Mouse (Mus musculus) small intestine, adult 2 months (tissue): ENCODE measurements around the gene Krt16. TPM values are rescaled to one million over a fixed set of nuclear protein-coding genes. Genes with fewer than 3 reads are reported as not detected.
"Not testable (repeated sequence)": the region's sequence is repeated elsewhere in the genome, so short reads cannot be mapped to it uniquely, and the experiment has no call there.

Source experiments
- H3K27ac ChIP-seq: fragments of 200-500 bp; 2 replicates; pipeline ENCODE4 v1.5.1; 2012; ENCODE audit warnings: low read depth, low read length, control low read depth, inconsistent platforms; ENCODE audit not compliant: insufficient read depth
- H3K27me3 ChIP-seq: fragments of 200-500 bp; 2 replicates; pipeline ENCODE4 v1.6.1; 2012; ENCODE audit warnings: mild to moderate bottlenecking, moderate library complexity, low read length, inconsistent platforms; ENCODE audit not compliant: control insufficient read depth, insufficient read depth
- H3K36me3 ChIP-seq: fragments of 200-500 bp; 2 replicates; pipeline ENCODE4 v1.6.1; 2012; ENCODE audit warnings: mild to moderate bottlenecking, low read length, control low read depth, inconsistent platforms; ENCODE audit not compliant: control insufficient read depth, insufficient read depth
- H3K4me1 ChIP-seq: fragments of 200-500 bp; 2 replicates; pipeline ENCODE4 v1.6.1; 2012; ENCODE audit warnings: low read length, inconsistent platforms, mixed read lengths; ENCODE audit not compliant: control insufficient read depth, insufficient read depth, insufficient read length
- H3K4me3 ChIP-seq: fragments of 200-500 bp; 2 replicates; pipeline ENCODE4 v1.5.1; 2012; ENCODE audit warnings: low read depth, mild to moderate bottlenecking, control low read depth, inconsistent platforms, low read length, moderate library complexity
- CTCF ChIP-seq: fragments of 200-500 bp; IDR thresholded peaks from 2 replicates; pipeline ENCODE4 v1.5.1; 2012; ENCODE audit warnings: low read depth, mild to moderate bottlenecking, control low read depth, inconsistent platforms, low read length, moderate library complexity, mixed read lengths; ENCODE audit not compliant: insufficient replicate concordance, insufficient read length; ENCODE audit errors: extremely low read depth
- POLR2A ChIP-seq: fragments of 200-500 bp; IDR thresholded peaks from 2 replicates; pipeline ENCODE4 v1.6.1; 2012; ENCODE audit warnings: low read depth, mild to moderate bottlenecking, control low read depth, inconsistent platforms, low read length, moderate library complexity
- WGBS: fragments of 180-500 bp; shearing (Covaris S2); methylation state at CpG from one replicate; pipeline ENCODE4 v1.1.7; 2018; 5-methylcytosine and 5-hydroxymethylcytosine counted together
- polyA plus RNA-seq: library from polyadenylated mRNA; depleted of rRNA; stranded (reverse); fragments of >200 nt; gene quantifications from 2 replicates; pipeline ENCODE4 v1.2.3, GENCODE M21; 2012

Gene Krt16
- polyA plus RNA-seq, 1 experiment = not detected

GRCm38 (mm10) chr11:100254360-100255090, 5.8 kb upstream of the Krt16 start:
- Histone ChIP-seq H3K4me1 (no peaks in the 10 kb centered on the region), H3K27me3 (no peaks in the 10 kb centered on the region), H3K36me3 (no peaks in the 10 kb centered on the region), H3K4me3 (no peak overlapping the region), H3K27ac (no peak overlapping the region)
- no peak for TF ChIP-seq POLR2A
- TF ChIP-seq CTCF = no peak
- WGBS = 50% methylated on average over 5 of the region's 5 CpGs

- WGBS = 63% methylated on average over 7 of the region's 7 CpGs
- not testable (repeated sequence) for H3K27ac ChIP-seq, H3K4me1 ChIP-seq, H3K4me3 ChIP-seq, H3K27me3 ChIP-seq, H3K36me3 ChIP-seq
These were observed 2.2 kb downstream of the Krt16 start for GRCm38 (mm10) chr11:100246471-100246870.

- not testable (repeated sequence) for H3K4me3 ChIP-seq, H3K36me3 ChIP-seq, H3K27me3 ChIP-seq, H3K27ac ChIP-seq, H3K4me1 ChIP-seq
- 97% methylated on average over 4 of the region's 4 CpGs for WGBS
These were observed 8.4 kb downstream of the Krt16 start for GRCm38 (mm10) chr11:100240272-100240671.

- no peaks in the 10 kb centered on the region for H3K4me1 ChIP-seq
- no peak overlapping the region for H3K27ac ChIP-seq
- no peak for TF ChIP-seq CTCF
- TF ChIP-seq POLR2A = no peak
- no peak overlapping the region for H3K4me3 ChIP-seq
- 27% methylated on average over 8 of the region's 8 CpGs for WGBS
- H3K27me3 ChIP-seq = no peaks in the 10 kb centered on the region
- H3K36me3 ChIP-seq = no peaks in the 10 kb centered on the region
These were observed 27.0 kb downstream of the Krt16 start for GRCm38 (mm10) chr11:100221741-100222140.

- WGBS = 72% methylated on average over 4 of the region's 4 CpGs
- TF ChIP-seq POLR2A (no peak), CTCF (no peak)
- H3K27me3 ChIP-seq = no peaks in the 10 kb centered on the region
These were observed 29.4 kb downstream of the Krt16 start for GRCm38 (mm10) chr11:100219304-100219703.

GRCm38 (mm10) chr11:100208542-100208941, 40.2 kb downstream of the Krt16 start:
- no peak overlapping the region for H3K27ac ChIP-seq
- no peak overlapping the region for H3K4me3 ChIP-seq
- no peak for TF ChIP-seq CTCF
- no peak for TF ChIP-seq POLR2A
- no peaks in the 10 kb centered on the region for H3K36me3 ChIP-seq
- peaks cover 5% of the 10 kb centered on the region; the same call in 1 of the 2 replicates for H3K27me3 ChIP-seq
- WGBS = 40% methylated on average over 6 of the region's 6 CpGs
- peaks cover 5% of the 10 kb centered on the region; the same call in 1 of the 2 replicates for H3K4me1 ChIP-seq

More at GRCm38 (mm10) chr11:100219304-100219703, 29.4 kb downstream of the Krt16 start:
- H3K4me1 ChIP-seq = no peaks in the 10 kb centered on the region
- H3K27ac ChIP-seq = no peak overlapping the region
- H3K4me3 ChIP-seq = no peak overlapping the region
- no peaks in the 10 kb centered on the region for H3K36me3 ChIP-seq

- WGBS = 84% methylated on average over 8 of the region's 8 CpGs
- TF ChIP-seq POLR2A (no peak), CTCF (no peak)
- H3K4me3 ChIP-seq = no peak within 1 kb of the TSS
- H3K27ac ChIP-seq = no peak within 1 kb of the TSS
- peaks cover 5% of the 10 kb centered on the region; the same call in 1 of the 2 replicates for H3K27me3 ChIP-seq
- no peaks in the 10 kb centered on the region for H3K36me3 ChIP-seq
- peaks cover 6% of the 10 kb centered on the region; the same call in 1 of the 2 replicates for H3K4me1 ChIP-seq
These were observed 41.2 kb downstream of the Krt16 start, which contains the start of gene Krt14 for GRCm38 (mm10) chr11:100207498-100207897. Gene Krt14 (minus strand): TSS chr11:100207548.

GRCm38 (mm10) chr11:100203448-100203847, 45.3 kb downstream of the Krt16 start:
- Histone ChIP-seq H3K4me1 (peaks cover 6% of the 10 kb centered on the region; the same call in 1 of the 2 replicates), H3K27me3 (no peaks in the 10 kb centered on the region), H3K4me3 (no peak overlapping the region), H3K36me3 (no peaks in the 10 kb centered on the region), H3K27ac (no peak overlapping the region)
- WGBS = 12% methylated on average over 6 of the region's 6 CpGs
- no peak for TF ChIP-seq POLR2A
- no peak for TF ChIP-seq CTCF
